Mouse (Mus musculus): ENCODE results near the gene Vti1a.

GRCm38 (mm10) chr19:55332641-55333268 is 16.7 kb downstream of the Vti1a start:
- TF ChIP-seq EP300 (IDR thresholded peaks at IDR 0.05; ENCODE audit: low read depth) (no peak), CTCF (IDR thresholded peaks at IDR 0.05; ENCODE audit: low read depth) (peak; percentile 97)
